Mouse (Mus musculus) limb, embryonic 12.5 days (tissue): ENCODE measurements around the gene Adat1. TPM values are rescaled to one million over a fixed set of nuclear protein-coding genes. Genes with fewer than 3 reads are reported as not detected.

ENCODE experiments used
- ATAC-seq: fragments of 200-750 bp; cut with Nextera tagmentation; 2 replicates; pipeline ENCODE4 v1.8.0; 2017; ENCODE audit warnings: low read depth, moderate TSS enrichment; ENCODE audit not compliant: insufficient number of reproducible peaks, insufficient read depth, low FRiP score, low TSS enrichment
- H3K27ac ChIP-seq: fragments of 300-500 bp; sonication (generic); 2 replicates; pipeline ENCODE4 v1.5.1; 2016; ENCODE audit warnings: mild to moderate bottlenecking, moderate library complexity
- H3K27me3 ChIP-seq: fragments of 300-500 bp; sonication (generic); 2 replicates; pipeline ENCODE4 v1.6.1; 2016; ENCODE audit warnings: mild to moderate bottlenecking, moderate library complexity
- H3K36me3 ChIP-seq: fragments of 300-500 bp; sonication (generic); 2 replicates; pipeline ENCODE4 v1.6.1; 2016; ENCODE audit warnings: mild to moderate bottlenecking, moderate library complexity
- H3K4me1 ChIP-seq: fragments of 300-500 bp; sonication (generic); replicated peaks from 2 replicates; pipeline ENCODE4 v1.6.1; 2016
- H3K4me2 ChIP-seq: fragments of 300-500 bp; sonication (generic); 2 replicates; pipeline ENCODE4 v1.6.1; 2016; ENCODE audit warnings: mild to moderate bottlenecking, moderate library complexity
- H3K4me3 ChIP-seq: fragments of 300-500 bp; sonication (generic); replicated peaks from 2 replicates; pipeline ENCODE4 v1.5.1; 2016; ENCODE audit warnings: mild to moderate bottlenecking
- H3K9ac ChIP-seq: fragments of 300-500 bp; sonication (generic); replicated peaks from 2 replicates; pipeline ENCODE4 v1.6.1; 2016; ENCODE audit warnings: mild to moderate bottlenecking, moderate library complexity
- H3K9me3 ChIP-seq: fragments of 300-500 bp; sonication (generic); 2 replicates; pipeline ENCODE4 v1.6.1; 2016; ENCODE audit warnings: mild to moderate bottlenecking, moderate library complexity
- WGBS: fragments of 180-500 bp; shearing (Covaris S2); methylation state at CpG from one replicate; pipeline ENCODE4 v1.1.7; 2016; 5-methylcytosine and 5-hydroxymethylcytosine counted together
- polyA plus RNA-seq: library from polyadenylated mRNA; unstranded; fragments of >200 nt; fragmentation: Nextera tagmentation; extraction: Ambion mirVana; gene quantifications from 2 replicates; pipeline ENCODE4 v1.2.1, GENCODE M21; 2016

The Adat1 gene
- polyA plus RNA-seq, 1 experiment from 2014 or later: 13.5 TPM

DNA sequence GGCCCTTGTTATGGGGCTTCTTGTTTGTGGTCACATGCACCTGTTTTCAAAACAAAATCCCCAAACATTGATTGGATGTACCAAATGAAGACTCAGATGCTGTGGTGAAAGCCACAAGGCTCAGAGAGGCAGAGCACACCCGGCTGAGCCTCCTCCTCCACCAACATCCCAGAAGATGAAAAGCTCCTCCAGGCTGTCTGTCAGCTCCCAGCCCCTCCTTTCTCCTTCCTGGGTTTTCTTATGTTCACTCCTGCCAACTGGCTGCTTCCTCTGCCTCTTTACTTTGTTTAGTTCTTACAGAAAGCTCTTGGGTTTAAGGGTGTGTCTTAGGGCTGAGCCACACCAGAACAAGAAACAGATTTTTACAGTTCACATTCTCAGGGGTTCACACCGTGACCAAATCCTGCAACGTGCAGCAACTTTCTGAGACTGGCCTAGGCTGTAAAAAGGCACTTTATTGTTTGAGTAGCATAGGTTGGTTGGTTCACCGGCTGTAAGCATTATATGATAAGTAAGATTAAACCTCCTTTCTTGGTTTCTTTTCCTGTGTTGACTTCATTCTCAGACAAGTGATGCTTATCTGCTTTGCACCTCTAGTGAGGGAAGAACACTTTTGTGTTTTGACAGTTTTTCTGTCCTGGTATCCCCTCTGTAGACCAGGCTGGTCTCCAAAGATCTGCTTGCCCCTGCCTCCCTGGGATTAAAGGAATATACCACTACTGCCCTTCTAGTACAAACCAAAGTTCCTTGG, 37.1 kb downstream of the Adat1 start:
- H3K9ac ChIP-seq: no peak overlapping the region
- H3K4me1 ChIP-seq: no peaks in the 10 kb centered on the region
- H3K4me2 ChIP-seq: no peak overlapping the region
- H3K36me3 ChIP-seq: peaks cover 88% of the 10 kb centered on the region
- no peaks in the 10 kb centered on the region for H3K9me3 ChIP-seq
- ATAC-seq: no peak
- WGBS: 82% methylated on average over 4 of the region's 4 CpGs
- H3K27ac ChIP-seq: no peak overlapping the region
- H3K27me3 ChIP-seq: no peaks in the 10 kb centered on the region
- H3K4me3 ChIP-seq: no peak overlapping the region

GRCm38 (mm10) chr8:111951936-111952335, 40.2 kb downstream of the Adat1 start:
- no peak overlapping the region for H3K4me2 ChIP-seq
- no peaks in the 10 kb centered on the region for H3K27me3 ChIP-seq
- no peaks in the 10 kb centered on the region for H3K4me1 ChIP-seq
- H3K4me3 ChIP-seq: no peak overlapping the region
- no peaks in the 10 kb centered on the region for H3K9me3 ChIP-seq
- no peak overlapping the region for H3K27ac ChIP-seq
- peaks cover 91% of the 10 kb centered on the region for H3K36me3 ChIP-seq
- H3K9ac ChIP-seq: no peak overlapping the region
- WGBS: 91% methylated on average over 5 of the region's 5 CpGs
- ATAC-seq: no peak

DNA sequence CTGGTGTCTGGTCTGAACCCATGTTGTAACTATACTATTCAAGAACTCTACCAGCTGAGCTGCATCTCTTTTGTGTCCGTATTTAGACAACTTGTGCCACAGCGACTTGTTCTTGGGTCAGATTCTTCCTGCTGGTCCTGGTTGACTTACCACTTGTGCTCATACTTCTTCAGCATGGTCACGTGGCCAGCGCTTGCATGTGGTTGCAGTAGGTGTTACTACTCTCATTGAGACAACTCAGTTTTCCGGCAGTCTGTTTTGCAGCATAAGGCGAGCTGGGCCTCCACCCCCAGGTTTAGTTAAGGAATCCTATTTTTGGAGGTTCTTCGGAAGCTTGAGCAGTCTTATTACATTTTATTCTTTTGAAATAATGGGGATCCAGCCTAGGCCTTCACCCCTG, 40.8 kb downstream of the Adat1 start:
- H3K27me3 ChIP-seq: no peaks in the 10 kb centered on the region
- H3K4me3 ChIP-seq: no peak overlapping the region
- no peak overlapping the region for H3K4me2 ChIP-seq
- H3K4me1 ChIP-seq: no peaks in the 10 kb centered on the region
- H3K27ac ChIP-seq: no peak overlapping the region
- 98% methylated on average over 7 of the region's 7 CpGs for WGBS
- peaks cover 90% of the 10 kb centered on the region for H3K36me3 ChIP-seq
- no peak for ATAC-seq
- no peak overlapping the region for H3K9ac ChIP-seq
- no peaks in the 10 kb centered on the region for H3K9me3 ChIP-seq

- no peaks in the 10 kb centered on the region for H3K4me1 ChIP-seq
- H3K9ac ChIP-seq: no peak overlapping the region
- no peak overlapping the region for H3K4me3 ChIP-seq
- no peaks in the 10 kb centered on the region for H3K9me3 ChIP-seq
- H3K36me3 ChIP-seq: peaks cover 90% of the 10 kb centered on the region
- 89% methylated on average over 3 of the region's 3 CpGs for WGBS
- no peak overlapping the region for H3K4me2 ChIP-seq
- ATAC-seq: no peak
- no peaks in the 10 kb centered on the region for H3K27me3 ChIP-seq
- H3K27ac ChIP-seq: no peak overlapping the region
Observed at GRCm38 (mm10) chr8:111950846-111951245, 41.3 kb downstream of the Adat1 start.

DNA sequence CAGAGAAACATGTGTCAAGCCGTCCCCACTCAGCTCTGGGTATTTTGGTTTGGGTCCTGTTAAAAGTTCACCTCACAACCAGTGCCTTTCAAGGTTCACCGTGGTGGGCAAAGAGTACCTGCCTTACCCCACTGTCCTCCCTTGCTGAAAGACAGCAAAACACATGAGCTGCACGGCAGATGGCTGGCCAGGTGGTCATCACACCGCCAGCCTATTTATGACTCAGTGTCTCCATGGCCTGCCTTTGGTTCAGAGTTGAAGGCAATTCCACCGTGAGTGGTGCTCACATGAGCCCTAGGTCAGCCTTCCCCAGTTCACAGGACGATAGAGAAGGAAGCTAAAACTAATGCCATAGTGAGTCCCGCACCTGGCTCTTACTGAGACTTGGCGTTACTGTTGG, 44.1 kb downstream of the Adat1 start:
- Histone ChIP-seq H3K4me3 (no peak overlapping the region), H3K36me3 (peaks cover 88% of the 10 kb centered on the region), H3K9ac (no peak overlapping the region), H3K4me1 (no peaks in the 10 kb centered on the region), H3K27me3 (no peaks in the 10 kb centered on the region), H3K4me2 (no peak overlapping the region), H3K27ac (no peak overlapping the region), H3K9me3 (no peaks in the 10 kb centered on the region)
- ATAC-seq: no peak
- 90% methylated on average over 8 of the region's 8 CpGs for WGBS

DNA sequence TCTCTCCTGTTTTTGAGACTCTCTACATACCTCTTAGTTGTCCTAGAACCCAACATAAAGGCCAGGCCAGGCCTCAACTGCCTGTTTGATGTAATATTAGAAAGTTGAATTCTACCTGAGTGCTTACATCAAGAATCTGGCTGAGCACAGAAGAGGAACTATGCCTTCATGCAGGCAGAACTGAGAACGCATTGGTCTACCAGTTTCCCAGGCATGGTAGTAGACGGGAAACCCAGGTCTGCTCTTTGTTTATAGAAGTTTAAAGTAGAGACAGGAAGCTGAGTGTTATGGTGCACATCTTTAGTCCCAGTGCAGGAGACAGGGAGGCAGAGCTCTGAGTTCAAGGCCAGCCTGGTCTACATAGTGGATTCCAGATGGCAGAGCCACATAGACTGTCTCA, 45.0 kb downstream of the Adat1 start:
- H3K9me3 ChIP-seq: no peaks in the 10 kb centered on the region
- peaks cover under 1% of the 10 kb centered on the region; the same call in 1 of the 2 replicates for H3K4me1 ChIP-seq
- H3K36me3 ChIP-seq: peaks cover 87% of the 10 kb centered on the region
- no peak overlapping the region for H3K27ac ChIP-seq
- H3K4me2 ChIP-seq: no peak overlapping the region
- H3K9ac ChIP-seq: no peak overlapping the region
- ATAC-seq: no peak
- WGBS: 96% methylated on average over 2 of the region's 2 CpGs
- no peak overlapping the region for H3K4me3 ChIP-seq
- H3K27me3 ChIP-seq: no peaks in the 10 kb centered on the region

- ATAC-seq: no peak
- H3K27me3 ChIP-seq: no peaks in the 10 kb centered on the region
- no peak overlapping the region for H3K4me2 ChIP-seq
- no peak overlapping the region for H3K9ac ChIP-seq
- H3K4me3 ChIP-seq: no peak overlapping the region
- H3K4me1 ChIP-seq: peaks cover 18% of the 10 kb centered on the region
- no peaks in the 10 kb centered on the region for H3K9me3 ChIP-seq
- peaks cover 55% of the 10 kb centered on the region for H3K36me3 ChIP-seq
- no peak overlapping the region for H3K27ac ChIP-seq
- WGBS: 76% methylated on average over 2 of the region's 2 CpGs
Observed at GRCm38 (mm10) chr8:111943544-111943943, 48.6 kb downstream of the Adat1 start.

DNA sequence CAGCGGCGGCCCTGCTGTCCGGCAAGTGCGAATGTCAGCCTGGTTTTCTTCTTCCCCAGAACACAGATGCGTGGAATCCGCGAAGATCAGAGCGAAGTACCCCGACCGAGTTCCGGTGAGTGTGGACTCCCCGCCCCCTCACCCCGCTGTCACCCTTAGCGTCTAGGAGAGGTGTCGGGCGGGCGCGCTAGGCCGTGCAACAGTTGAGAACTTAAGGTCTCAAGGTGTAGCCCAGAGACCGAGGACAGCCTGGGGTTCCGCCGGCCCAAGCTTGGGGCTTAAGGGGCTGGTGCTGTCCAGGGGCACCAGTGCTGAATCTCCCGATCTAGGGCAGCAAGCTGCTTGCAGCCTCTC, 51.0 kb downstream of the Adat1 start:
- peaks cover 31% of the 10 kb centered on the region for H3K36me3 ChIP-seq
- peak overlapping the region; percentile 99 for H3K4me3 ChIP-seq
- no peaks in the 10 kb centered on the region for H3K9me3 ChIP-seq
- H3K9ac ChIP-seq: peak overlapping the region; percentile 85
- peak overlapping the region; percentile 62; the same call in 1 of the 2 replicates for H3K27ac ChIP-seq
- H3K4me2 ChIP-seq: peak overlapping the region; percentile 92
- peaks cover 18% of the 10 kb centered on the region for H3K4me1 ChIP-seq
- 0% methylated on average over 23 of the region's 23 CpGs for WGBS
- peak; percentile 38; the same call in 1 of the 2 replicates for ATAC-seq
- H3K27me3 ChIP-seq: no peaks in the 10 kb centered on the region

DNA sequence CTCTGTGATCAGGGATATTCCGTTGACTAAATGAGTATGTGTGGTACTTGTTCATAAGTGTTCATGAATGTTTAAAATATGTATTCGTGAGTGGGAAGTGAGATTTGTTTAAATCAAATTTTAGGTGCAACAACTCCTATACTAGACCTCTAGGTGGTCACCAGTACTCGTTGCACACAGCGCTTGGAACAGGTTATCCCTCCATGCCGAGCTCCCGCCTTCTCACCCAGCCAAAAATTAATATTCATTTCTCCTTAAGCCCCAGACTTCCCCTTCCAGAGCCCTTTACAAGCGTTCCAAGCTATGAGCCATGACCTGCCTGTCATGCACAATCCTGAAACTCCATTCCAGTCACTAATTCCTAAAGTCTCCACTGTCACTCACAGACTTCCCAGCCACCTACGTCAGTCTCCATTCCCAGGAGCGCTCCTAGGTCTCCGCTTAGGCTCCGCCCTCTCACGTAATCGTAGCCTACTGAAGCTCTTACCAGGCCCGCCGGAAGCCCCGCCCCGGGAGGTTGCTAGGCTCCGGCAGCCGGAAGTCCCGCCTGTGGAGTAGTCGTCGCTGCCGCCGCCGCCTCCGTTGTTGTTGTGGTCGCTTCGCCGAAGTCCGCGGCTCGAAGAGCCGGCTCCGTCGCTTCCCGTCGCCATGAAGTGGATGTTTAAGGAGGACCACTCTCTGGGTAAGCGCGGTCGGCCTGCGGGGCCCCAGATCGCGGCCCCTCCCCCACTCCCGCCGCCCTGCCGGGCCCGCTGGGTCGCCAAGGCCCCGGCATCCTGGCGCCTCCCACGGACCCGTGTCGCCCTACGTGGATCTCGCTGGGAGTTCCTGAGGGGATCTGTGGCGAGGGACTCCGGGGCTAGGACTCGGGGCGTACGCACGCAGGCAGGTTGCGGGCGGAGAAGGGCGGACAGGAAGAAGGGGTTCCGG, 51.7 kb downstream of the Adat1 start, which contains the start of gene Gabarapl2:
Gabarapl2 (plus strand) TSS at position 533 of the 930 bp plus-strand sequence.
- H3K9me3 ChIP-seq: no peaks in the 10 kb centered on the region
- WGBS: under 1% methylated on average over 65 of the region's 65 CpGs
- peak within 1 kb of the TSS; percentile 85 for H3K9ac ChIP-seq
- H3K27me3 ChIP-seq: no peaks in the 10 kb centered on the region
- ATAC-seq: peak; percentile 96
- peak within 1 kb of the TSS; percentile 62 for H3K27ac ChIP-seq
- H3K4me1 ChIP-seq: peaks cover 18% of the 10 kb centered on the region
- H3K4me3 ChIP-seq: peak within 1 kb of the TSS; percentile 99
- H3K4me2 ChIP-seq: peak within 1 kb of the TSS; percentile 92
- peaks cover 25% of the 10 kb centered on the region for H3K36me3 ChIP-seq

GRCm38 (mm10) chr8:111939516-111940142, 52.5 kb downstream of the Adat1 start:
- Histone ChIP-seq H3K27me3 (no peaks in the 10 kb centered on the region), H3K36me3 (peaks cover 18% of the 10 kb centered on the region), H3K4me3 (peak overlapping the region; percentile 99), H3K4me2 (peak overlapping the region; percentile 92), H3K4me1 (peaks cover 18% of the 10 kb centered on the region), H3K9me3 (no peaks in the 10 kb centered on the region), H3K27ac (no peak overlapping the region), H3K9ac (0 out of 2 replicates have a peak overlapping the region, but pooled peaks have one; percentile 34)
- peak; percentile 58; the same call in 1 of the 2 replicates for ATAC-seq
- 12% methylated on average over 10 of the region's 10 CpGs for WGBS
